Mouse (Mus musculus): ENCODE data around the gene Olfr632. TPM values are rescaled to one million over a fixed set of nuclear protein-coding genes. Genes with fewer than 3 reads are reported as not detected.
"Not testable (repeated sequence)": the region's sequence is repeated elsewhere in the genome, so short reads cannot be mapped to it uniquely, and the experiment has no call there.

The Olfr632 gene
- not detected in 2 replicates for polyA plus RNA-seq (2016; fragmentation: Nextera tagmentation; extraction: Ambion mirVana)

- 59% methylated on average over 2 of the region's 2 CpGs for WGBS
Observed at GRCm38 (mm10) chr7:103934264-103934663, at the start of gene Olfr632. Gene Olfr632 (plus strand): TSS chr7:103934347.

GRCm38 (mm10) chr7:103886152-103886551 is 48.0 kb upstream of the Olfr632 start, which contains the start of gene Olfr66:
Gene Olfr66 (minus strand): TSS chr7:103886252.
- DNase-seq (ENCODE audit: low spot score), result no peak
- Histone ChIP-seq H3K4me1 (no peaks in the 10 kb centered on the region), H3K9me3 (no peaks in the 10 kb centered on the region), H3K27me3 (ENCODE audit: insufficient read depth, poor library complexity, severe bottlenecking) (no peaks in the 10 kb centered on the region), H3K36me3 (no peaks in the 10 kb centered on the region), H3K27ac (no peak within 1 kb of the TSS), H3K4me3 (no peak within 1 kb of the TSS)

More at GRCm38 (mm10) chr7:103934264-103934663, at the start of gene Olfr632:
- Histone ChIP-seq H3K27me3 (ENCODE audit: insufficient read depth, poor library complexity, severe bottlenecking) (no peaks in the 10 kb centered on the region), H3K36me3 (no peaks in the 10 kb centered on the region), H3K4me1 (no peaks in the 10 kb centered on the region), H3K4me3 (no peak within 1 kb of the TSS), H3K9me3 (no peaks in the 10 kb centered on the region), H3K27ac (no peak within 1 kb of the TSS)
- DNase-seq (ENCODE audit: low spot score), result no peak

- Histone ChIP-seq H3K27ac (no peak within 1 kb of the TSS), H3K36me3 (no peaks in the 10 kb centered on the region), H3K4me1 (no peaks in the 10 kb centered on the region), H3K4me3 (no peak within 1 kb of the TSS), H3K9me3 (no peaks in the 10 kb centered on the region), H3K27me3 (ENCODE audit: insufficient read depth, poor library complexity, severe bottlenecking) (no peaks in the 10 kb centered on the region)
- WGBS, result 66% methylated on average over 1 of the region's 1 CpGs
- no peak for DNase-seq (ENCODE audit: low spot score)
Observed at GRCm38 (mm10) chr7:103894385-103894784, 39.8 kb upstream of the Olfr632 start, which contains the start of gene Olfr64. Gene Olfr64 (minus strand): TSS chr7:103894485.

- H3K27me3 ChIP-seq (ENCODE audit: insufficient read depth, poor library complexity, severe bottlenecking), result no peaks in the 10 kb centered on the region
- H3K27ac ChIP-seq, result no peak within 1 kb of the TSS
- no peaks in the 10 kb centered on the region for H3K4me1 ChIP-seq
- no peaks in the 10 kb centered on the region for H3K36me3 ChIP-seq
- no peaks in the 10 kb centered on the region for H3K9me3 ChIP-seq
- DNase-seq (ENCODE audit: low spot score), result no peak
- WGBS, result 62% methylated on average over 2 of the region's 2 CpGs
- no peak within 1 kb of the TSS for H3K4me3 ChIP-seq
Observed at GRCm38 (mm10) chr7:103903187-103903586, 31.0 kb upstream of the Olfr632 start, which contains the start of gene Olfr65. Gene Olfr65 (plus strand): TSS chr7:103903487.

GRCm38 (mm10) chr7:103910047-103910446 is 24.1 kb upstream of the Olfr632 start:
- Histone ChIP-seq H3K4me1 (peaks cover 14% of the 10 kb centered on the region; the same call in 1 of the 2 replicates), H3K27ac (peak overlapping the region; percentile 37; the same call in 1 of the 2 replicates), H3K27me3 (ENCODE audit: insufficient read depth, poor library complexity, severe bottlenecking) (no peaks in the 10 kb centered on the region), H3K9me3 (no peaks in the 10 kb centered on the region), H3K4me3 (no peak overlapping the region), H3K36me3 (no peaks in the 10 kb centered on the region)
- 8% methylated on average over 3 of the region's 3 CpGs for WGBS
- DNase-seq (ENCODE audit: low spot score), result peak; percentile 93

- Histone ChIP-seq H3K27me3 (ENCODE audit: insufficient read depth, poor library complexity, severe bottlenecking) (no peaks in the 10 kb centered on the region), H3K9me3 (no peaks in the 10 kb centered on the region), H3K4me1 (peaks cover 14% of the 10 kb centered on the region; the same call in 1 of the 2 replicates), H3K36me3 (no peaks in the 10 kb centered on the region), H3K4me3 (no peak overlapping the region), H3K27ac (peak overlapping the region; percentile 62; the same call in 1 of the 2 replicates)
- peak; percentile 82 for DNase-seq (ENCODE audit: low spot score)
- WGBS, result 36% methylated on average over 8 of the region's 8 CpGs
Observed at GRCm38 (mm10) chr7:103912969-103913511, 21.1 kb upstream of the Olfr632 start.

GRCm38 (mm10) chr7:103915338-103915737 is 18.8 kb upstream of the Olfr632 start:
- Histone ChIP-seq H3K4me3 (no peak overlapping the region), H3K27me3 (ENCODE audit: insufficient read depth, poor library complexity, severe bottlenecking) (no peaks in the 10 kb centered on the region), H3K9me3 (no peaks in the 10 kb centered on the region), H3K4me1 (peaks cover 4% of the 10 kb centered on the region; the same call in 1 of the 2 replicates), H3K27ac (no peak overlapping the region), H3K36me3 (no peaks in the 10 kb centered on the region)
- peak; percentile 80 for DNase-seq (ENCODE audit: low spot score)

- no peaks in the 10 kb centered on the region for H3K27me3 ChIP-seq (ENCODE audit: insufficient read depth, poor library complexity, severe bottlenecking)
- no peaks in the 10 kb centered on the region for H3K9me3 ChIP-seq
- H3K4me3 ChIP-seq, result no peak within 1 kb of the TSS
- DNase-seq (ENCODE audit: low spot score), result no peak
- H3K4me1 ChIP-seq, result no peaks in the 10 kb centered on the region
- H3K36me3 ChIP-seq, result no peaks in the 10 kb centered on the region
- no peak within 1 kb of the TSS for H3K27ac ChIP-seq
Observed at GRCm38 (mm10) chr7:103928525-103928924, 5.6 kb upstream of the Olfr632 start, which contains the start of gene Olfr631. Gene Olfr631 (plus strand): TSS chr7:103928825.

GRCm38 (mm10) chr7:103942730-103943129 is 8.6 kb downstream of the Olfr632 start:
- H3K9me3 ChIP-seq, result no peaks in the 10 kb centered on the region
- no peak overlapping the region for H3K4me3 ChIP-seq
- H3K27me3 ChIP-seq (ENCODE audit: insufficient read depth, poor library complexity, severe bottlenecking), result no peaks in the 10 kb centered on the region
- H3K4me1 ChIP-seq, result no peaks in the 10 kb centered on the region
- H3K27ac ChIP-seq, result no peak overlapping the region
- WGBS, result 23% methylated on average over 2 of the region's 2 CpGs
- peak; percentile 90 for DNase-seq (ENCODE audit: low spot score)
- H3K36me3 ChIP-seq, result no peaks in the 10 kb centered on the region

GRCm38 (mm10) chr7:103944137-103944536 is 10.0 kb downstream of the Olfr632 start, which contains the start of gene Olfr633:
Gene Olfr633 (plus strand): TSS chr7:103944437.
- no peak for DNase-seq (ENCODE audit: low spot score)
- Histone ChIP-seq H3K27ac (no peak within 1 kb of the TSS), H3K4me1 (no peaks in the 10 kb centered on the region), H3K4me3 (no peak within 1 kb of the TSS), H3K27me3 (ENCODE audit: insufficient read depth, poor library complexity, severe bottlenecking) (no peaks in the 10 kb centered on the region), H3K9me3 (no peaks in the 10 kb centered on the region), H3K36me3 (no peaks in the 10 kb centered on the region)

GRCm38 (mm10) chr7:103966873-103967272 is 32.7 kb downstream of the Olfr632 start:
- not testable (repeated sequence) for H3K4me3 ChIP-seq; H3K36me3 ChIP-seq; DNase-seq (ENCODE audit: low spot score); H3K9me3 ChIP-seq; H3K27ac ChIP-seq; H3K27me3 ChIP-seq (ENCODE audit: insufficient read depth, poor library complexity, severe bottlenecking); H3K4me1 ChIP-seq
- 93% methylated on average over 22 of the region's 22 CpGs for WGBS

GRCm38 (mm10) chr7:103970852-103971251 is 36.7 kb downstream of the Olfr632 start, which contains the start of gene Olfr635:
Gene Olfr635 (plus strand): TSS chr7:103971152.
- Histone ChIP-seq H3K4me1 (no peaks in the 10 kb centered on the region), H3K4me3 (no peak within 1 kb of the TSS), H3K9me3 (no peaks in the 10 kb centered on the region), H3K36me3 (no peaks in the 10 kb centered on the region), H3K27me3 (ENCODE audit: insufficient read depth, poor library complexity, severe bottlenecking) (no peaks in the 10 kb centered on the region), H3K27ac (no peak within 1 kb of the TSS)
- 69% methylated on average over 1 of the region's 1 CpGs for WGBS
- DNase-seq (ENCODE audit: low spot score), result no peak

- no peaks in the 10 kb centered on the region for H3K9me3 ChIP-seq
- WGBS, result 52% methylated on average over 1 of the region's 1 CpGs
- no peaks in the 10 kb centered on the region for H3K27me3 ChIP-seq (ENCODE audit: insufficient read depth, poor library complexity, severe bottlenecking)
- H3K36me3 ChIP-seq, result no peaks in the 10 kb centered on the region
- DNase-seq (ENCODE audit: low spot score), result no peak
- no peak overlapping the region for H3K27ac ChIP-seq
- H3K4me1 ChIP-seq, result no peaks in the 10 kb centered on the region
- no peak overlapping the region for H3K4me3 ChIP-seq
Observed at GRCm38 (mm10) chr7:103971782-103972181, 37.6 kb downstream of the Olfr632 start.
